Mouse (Mus musculus) kidney, embryonic 15.5 days (tissue): ENCODE measurements at regions not wholly inside any gene's neighbourhood (a gene's known extent, or its start where the extent isn't known, plus 50 kb on each side); places are given as distances from the start of the nearest gene placed in this dataset.
"Not testable (repeated sequence)": the region's sequence is repeated elsewhere in the genome, so short reads cannot be mapped to it uniquely, and the experiment has no call there.

Experiments
- ATAC-seq: fragments of 200-750 bp; cut with Nextera tagmentation; replicated peaks from 2 replicates; pipeline ENCODE4 v1.8.0; 2017; ENCODE audit warnings: moderate TSS enrichment; ENCODE audit not compliant: low FRiP score
- H3K27ac ChIP-seq: fragments of 300-500 bp; sonication (generic); 2 replicates; pipeline ENCODE4 v1.5.1; 2015; ENCODE audit warnings: mild to moderate bottlenecking, inconsistent platforms
- H3K27me3 ChIP-seq: fragments of 300-500 bp; sonication (generic); 2 replicates; pipeline ENCODE4 v1.6.1; 2015; ENCODE audit warnings: inconsistent platforms
- H3K36me3 ChIP-seq: fragments of 300-500 bp; sonication (generic); 2 replicates; pipeline ENCODE4 v1.6.1; 2015; ENCODE audit warnings: inconsistent platforms
- H3K4me1 ChIP-seq: fragments of 300-500 bp; sonication (generic); 2 replicates; pipeline ENCODE4 v1.6.1; 2015; ENCODE audit warnings: inconsistent platforms
- H3K4me2 ChIP-seq: fragments of 300-500 bp; sonication (generic); 2 replicates; pipeline ENCODE4 v1.6.1; 2015; ENCODE audit warnings: moderate library complexity, mild to moderate bottlenecking, inconsistent platforms
- H3K4me3 ChIP-seq: fragments of 300-500 bp; sonication (generic); replicated peaks from 2 replicates; pipeline ENCODE4 v1.5.1; 2015; ENCODE audit warnings: mild to moderate bottlenecking, inconsistent platforms
- H3K9ac ChIP-seq: fragments of 300-500 bp; sonication (generic); 2 replicates; pipeline ENCODE4 v1.6.1; 2015; ENCODE audit warnings: mild to moderate bottlenecking, inconsistent platforms
- H3K9me3 ChIP-seq: fragments of 300-500 bp; sonication (generic); replicated peaks from 2 replicates; pipeline ENCODE4 v1.6.1; 2016; ENCODE audit warnings: inconsistent platforms
- WGBS: fragments of 180-500 bp; shearing (Covaris S2); methylation state at CpG from one replicate; pipeline ENCODE4 v1.1.7; 2015; ENCODE audit warnings: mixed read lengths; 5-methylcytosine and 5-hydroxymethylcytosine counted together

- ATAC-seq, H3K27me3 ChIP-seq, H3K9me3 ChIP-seq, H3K27ac ChIP-seq, H3K4me3 ChIP-seq, H3K4me1 ChIP-seq, H3K4me2 ChIP-seq, H3K9ac ChIP-seq, H3K36me3 ChIP-seq: not testable (repeated sequence)
- 82% methylated on average over 5 of the region's 5 CpGs for WGBS
Observed at GRCm38 (mm10) chr10:104713281-104713915, 519.6 kb downstream of the Gm4340 start.
